Mouse (Mus musculus) ES-CJ7 (cell line): ENCODE results near the gene Gadd45b.
A peak's percentile ranks its signal among the peaks of the same experiment; 100 is the strongest.

Source experiments
- DNase-seq: peaks from one replicate; pipeline ENCODE4 v3.0.0; 2011; ENCODE audit warnings: low read depth, low spot score

The Gadd45b gene

DNA sequence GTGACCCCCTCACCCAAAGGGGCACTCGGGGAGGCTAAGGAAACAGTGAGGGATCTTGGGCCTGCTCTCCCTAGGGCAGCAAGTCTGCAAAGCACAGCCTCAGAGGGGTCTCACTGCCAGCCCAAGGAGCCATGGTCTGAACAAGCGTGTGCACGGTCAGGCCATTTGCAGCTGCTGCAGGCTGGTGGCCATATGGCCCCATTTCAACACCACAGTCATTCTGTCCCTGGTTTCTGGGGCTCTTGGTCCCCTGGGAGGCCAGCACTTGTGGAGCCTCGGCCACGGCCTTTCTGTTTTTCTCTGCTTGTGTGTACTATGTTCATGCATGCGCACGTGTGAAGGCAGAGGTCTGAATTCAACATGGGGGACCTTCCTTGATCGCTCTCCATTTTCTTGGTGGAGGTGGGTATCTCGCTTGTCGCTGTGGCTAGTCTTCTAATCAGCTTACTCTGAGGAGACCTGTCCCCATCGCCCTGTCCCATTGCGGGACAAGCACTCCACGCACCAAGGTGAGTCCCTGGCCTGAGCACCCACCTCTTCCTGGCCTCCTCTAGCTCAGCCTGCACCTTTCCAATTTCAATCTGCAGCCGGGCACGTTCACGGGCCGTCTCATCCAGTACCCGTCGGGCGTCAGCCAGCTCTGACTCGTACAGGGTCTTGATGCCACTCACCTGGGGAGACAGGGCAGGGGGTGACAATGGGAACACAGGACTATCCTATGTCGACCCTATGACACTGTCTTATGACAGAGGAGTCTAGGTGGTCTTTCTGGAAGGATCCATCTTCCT, 20.3 kb upstream of the Gadd45b start:
- DNase-seq: no peak

DNA sequence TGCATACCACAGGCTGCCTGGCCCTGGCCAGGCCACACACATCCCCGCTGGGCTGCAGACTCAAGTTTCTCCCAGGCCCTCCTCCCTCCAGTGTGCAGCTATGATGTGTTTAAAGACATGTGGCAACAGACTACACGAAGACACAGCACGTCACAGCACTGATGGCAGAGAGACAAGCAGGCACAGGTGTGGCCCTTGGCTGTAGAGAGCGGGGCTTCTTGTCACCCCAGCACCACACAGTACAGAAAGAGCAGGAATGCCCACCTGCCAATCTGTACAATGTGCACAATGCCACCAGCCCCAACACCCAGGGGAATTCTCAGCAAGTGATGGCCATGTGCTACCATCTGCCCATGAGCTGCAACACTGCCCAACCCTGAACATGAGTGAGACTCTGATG, 18.5 kb upstream of the Gadd45b start:
- DNase-seq: no peak

DNA sequence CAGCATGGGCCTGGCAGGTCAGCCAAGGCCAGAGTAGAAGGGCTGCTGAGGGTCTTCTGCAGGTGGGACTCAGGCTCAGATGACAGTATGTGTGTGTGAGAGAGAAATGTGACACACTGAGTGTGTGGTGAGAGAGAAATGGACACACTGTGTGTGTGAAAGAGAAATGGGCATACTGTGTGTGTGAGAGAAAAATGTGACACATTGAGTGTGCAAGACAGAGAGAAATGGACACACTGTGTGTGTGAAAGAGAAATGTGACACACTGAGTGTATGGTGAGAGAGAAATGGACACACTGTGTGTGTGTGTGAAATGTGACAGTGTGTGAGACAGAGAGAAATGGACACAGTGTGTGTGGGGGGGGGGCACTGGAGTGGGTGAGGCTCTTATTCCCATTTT, 18.0 kb upstream of the Gadd45b start:
- no peak for DNase-seq

DNA sequence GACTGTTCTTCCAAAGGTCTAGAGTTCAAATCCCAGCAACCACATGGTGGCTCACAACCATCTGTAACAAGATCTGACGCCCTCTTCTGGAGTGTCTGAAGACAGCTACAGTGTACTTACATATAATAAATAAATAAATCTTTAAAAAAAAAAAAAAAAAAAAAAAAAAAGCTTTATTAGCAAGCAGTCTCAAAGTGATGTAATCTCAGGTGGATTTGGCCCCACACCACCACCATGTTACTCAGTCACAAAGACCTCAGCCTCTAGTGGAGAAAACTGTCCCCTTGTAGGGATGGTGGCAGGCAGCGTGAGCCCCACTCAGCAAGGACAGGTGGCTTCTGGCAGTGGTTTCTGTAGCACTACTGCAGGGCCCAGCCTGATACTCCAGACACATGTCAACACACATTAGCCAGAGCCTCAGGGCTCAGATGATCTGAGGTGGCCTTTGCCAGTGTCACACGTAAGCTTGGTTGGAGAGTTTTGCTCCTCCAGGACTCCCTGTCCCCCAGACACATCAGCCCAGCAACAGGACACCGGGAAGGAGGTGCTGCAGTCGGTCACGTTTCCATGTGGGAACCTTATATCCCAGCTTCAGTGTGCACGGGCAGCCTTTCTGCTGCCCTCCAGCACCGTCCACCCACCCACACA, 16.4 kb upstream of the Gadd45b start:
- DNase-seq: no peak

DNA sequence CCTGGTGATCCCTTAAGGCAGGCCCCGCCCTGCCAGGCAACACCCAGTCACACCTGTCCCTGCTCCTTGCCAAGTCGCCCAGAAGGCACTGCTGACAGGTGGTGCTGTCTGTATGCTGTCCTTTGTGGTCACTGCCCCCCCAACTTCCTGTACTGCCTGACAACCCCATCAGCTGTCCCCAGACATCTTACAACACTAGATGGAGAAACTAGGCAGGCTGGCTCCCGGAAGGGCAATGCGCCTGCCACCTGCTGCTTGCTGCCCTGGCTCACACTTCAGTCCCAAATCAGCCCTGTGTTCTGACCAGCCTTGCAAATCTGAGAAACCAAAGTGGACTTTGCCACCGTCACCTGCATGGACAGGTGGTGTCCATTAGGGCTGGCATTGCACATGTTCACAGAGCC, 15.6 kb upstream of the Gadd45b start:
- no peak for DNase-seq

DNA sequence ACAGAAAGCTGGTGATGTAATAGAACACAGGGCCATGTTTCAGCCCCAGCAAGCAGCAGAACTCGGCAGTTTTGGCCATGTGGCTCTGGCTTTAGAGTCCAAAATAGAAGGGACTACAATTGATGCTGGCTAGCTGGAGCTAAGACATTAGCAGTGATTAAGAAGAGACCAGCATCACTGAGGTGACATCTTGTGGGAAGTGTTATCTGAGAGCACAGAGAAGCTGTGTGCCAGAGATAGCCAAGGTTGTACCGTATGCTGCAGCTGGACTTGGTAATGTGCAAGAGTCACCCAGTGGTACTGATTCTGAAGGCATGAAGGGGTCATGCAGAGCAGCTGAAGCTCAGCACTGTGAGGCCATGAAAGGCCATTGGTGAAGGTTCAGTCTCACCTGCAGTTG, 14.6 kb upstream of the Gadd45b start:
- no peak for DNase-seq

DNA sequence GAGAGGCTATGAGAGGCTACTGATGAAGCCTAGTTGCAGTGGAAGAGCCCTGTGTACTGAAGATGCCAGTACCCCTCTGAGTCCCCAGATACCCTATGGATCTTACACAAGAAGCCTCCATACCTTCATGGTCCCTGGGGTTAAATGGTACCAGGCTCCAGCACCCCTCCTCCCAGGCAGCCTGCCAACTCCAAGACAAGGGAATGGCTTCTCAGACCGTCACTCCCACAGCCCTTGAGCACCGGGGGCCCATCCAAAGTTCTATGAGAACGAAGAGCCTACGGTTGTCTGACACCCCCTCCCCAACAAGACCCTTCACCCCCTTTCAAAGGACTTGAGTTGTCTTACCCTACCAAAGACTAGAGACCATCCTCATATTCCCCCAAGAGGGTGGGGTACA, 14.1 kb upstream of the Gadd45b start:
- no peak for DNase-seq

DNA sequence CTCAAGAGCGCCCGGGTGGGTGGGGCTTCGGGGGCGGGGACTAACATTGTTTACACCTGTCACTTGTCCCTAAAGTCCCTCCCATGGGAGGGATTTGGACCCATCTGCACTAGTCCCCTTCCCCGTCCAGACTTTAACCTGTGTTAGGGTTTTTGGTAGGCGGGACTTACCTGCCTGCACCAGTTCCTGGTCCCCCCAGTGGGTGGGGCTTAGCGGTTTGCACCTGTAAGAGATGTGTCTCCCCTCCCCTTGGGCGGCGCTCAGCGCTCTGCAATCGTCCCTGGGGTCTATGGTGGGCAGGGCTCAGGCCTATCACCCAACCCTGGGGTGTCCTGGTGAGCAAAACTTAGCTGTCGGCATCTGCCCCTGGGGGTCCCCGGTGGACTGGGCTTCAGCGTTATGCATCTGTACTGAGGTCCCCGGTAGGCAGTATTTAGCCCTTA, 12.5 kb upstream of the Gadd45b start:
- DNase-seq: peak; percentile 92

DNA sequence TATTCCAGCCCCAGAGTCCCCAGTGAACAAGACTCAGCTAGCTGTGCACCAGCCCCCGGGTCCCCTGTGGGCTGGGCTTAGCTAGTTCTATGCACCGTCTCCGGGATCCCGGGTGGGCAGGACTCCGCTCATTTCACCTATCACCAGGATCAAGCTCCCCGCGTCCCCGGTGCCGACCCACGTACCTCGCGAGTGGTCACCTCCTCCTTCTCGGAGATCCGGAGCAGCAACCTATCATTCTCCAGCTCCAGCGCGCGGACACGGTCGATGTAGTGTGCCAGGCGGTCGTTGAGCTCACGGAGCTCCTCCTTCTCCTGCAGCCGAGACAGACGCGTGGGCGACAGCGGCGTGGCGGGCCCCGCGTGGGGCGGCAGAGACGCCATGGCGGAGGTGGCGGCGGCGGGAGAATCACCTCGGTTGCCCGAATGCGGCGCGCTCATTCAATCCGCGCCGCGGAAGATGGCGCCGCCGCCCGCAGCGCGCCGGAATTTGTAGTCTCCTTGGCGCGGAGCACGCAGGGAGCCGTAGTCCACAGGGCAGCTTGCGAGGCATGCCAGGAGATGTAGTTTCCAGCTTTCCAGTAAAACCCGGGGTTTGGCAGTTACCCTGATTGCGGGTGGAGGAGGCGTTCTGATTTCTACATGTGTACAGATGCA, 12.0 kb upstream of the Gadd45b start, which contains the start of gene Lmnb2:
Lmnb2 (minus strand) TSS at position 467 of the 656 bp plus-strand sequence.
- peak; percentile 73 for DNase-seq

DNA sequence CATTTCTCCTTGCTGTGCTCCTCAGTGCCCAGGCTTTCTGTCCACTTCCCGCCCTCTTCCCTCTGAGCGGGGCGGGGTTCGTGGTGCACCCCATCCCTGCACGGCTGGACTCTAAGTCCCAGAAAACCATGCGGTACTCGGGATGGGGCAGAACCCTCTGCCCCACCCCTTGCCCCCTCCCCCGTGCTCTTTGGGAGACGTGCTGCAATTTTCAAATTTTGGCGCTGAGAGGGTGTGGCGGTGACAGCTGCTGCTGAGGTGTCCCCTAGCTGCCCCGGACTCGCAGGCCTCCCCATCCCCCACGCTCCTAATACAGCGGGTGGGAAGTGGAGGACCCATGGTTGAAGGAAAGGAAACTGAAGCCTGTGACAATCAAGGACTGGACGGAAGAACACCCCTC, 8.0 kb upstream of the Gadd45b start:
- DNase-seq: no peak

DNA sequence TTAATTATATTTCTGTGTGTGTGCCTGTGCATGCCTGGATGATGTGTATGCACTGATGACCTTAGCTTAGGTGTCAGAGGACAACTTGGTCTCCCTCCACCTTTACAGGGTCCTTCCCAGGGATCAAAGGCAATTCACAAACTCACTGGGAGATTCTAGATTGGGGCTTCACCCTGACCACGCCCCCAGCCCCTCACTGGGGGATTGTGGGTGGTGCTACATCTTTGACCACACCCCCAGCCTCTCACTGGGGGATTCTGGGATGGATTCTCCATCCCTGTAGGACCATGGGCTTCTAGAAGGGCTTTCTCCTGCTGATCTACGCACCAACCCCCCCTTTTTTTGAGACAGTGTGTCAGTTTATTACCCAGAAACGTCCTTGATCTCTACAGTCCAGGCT, 4.4 kb upstream of the Gadd45b start:
- DNase-seq: peak; percentile 75

DNA sequence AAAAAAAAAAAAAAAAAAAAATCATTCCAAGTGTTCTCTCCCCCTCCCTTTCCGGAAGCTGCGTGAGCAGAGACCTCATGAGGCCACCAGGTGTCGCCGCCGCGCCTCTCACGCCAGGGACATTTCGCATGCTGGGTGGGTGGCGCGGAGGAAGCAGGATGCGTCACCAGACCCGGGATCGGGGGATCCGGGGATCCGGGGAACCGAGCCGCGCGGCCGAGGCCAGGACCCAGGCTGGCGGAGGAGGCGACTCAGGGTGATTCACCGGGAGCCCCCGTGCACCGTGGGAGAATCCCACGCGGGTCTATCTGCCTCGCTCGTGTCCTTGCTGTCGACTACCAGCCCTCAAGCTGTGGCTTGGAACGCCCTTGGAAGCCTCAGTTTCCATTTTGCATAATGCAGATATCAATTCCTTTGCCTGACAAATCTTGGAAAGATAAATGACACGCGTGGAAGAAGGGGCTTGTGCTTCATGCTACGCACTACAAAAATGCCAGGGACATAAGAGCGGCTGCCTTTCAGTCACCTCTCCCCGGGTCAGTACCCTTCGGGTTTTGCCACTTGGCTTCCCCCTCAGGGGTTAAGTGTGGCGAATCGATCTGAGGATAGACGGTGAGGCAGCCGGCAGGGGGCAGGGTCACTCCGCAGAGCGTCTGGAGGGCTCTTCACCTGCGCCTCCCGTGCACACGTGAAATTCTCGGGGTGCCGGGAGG, 1.1 kb upstream of the Gadd45b start:
- DNase-seq: peak; percentile 92

DNA sequence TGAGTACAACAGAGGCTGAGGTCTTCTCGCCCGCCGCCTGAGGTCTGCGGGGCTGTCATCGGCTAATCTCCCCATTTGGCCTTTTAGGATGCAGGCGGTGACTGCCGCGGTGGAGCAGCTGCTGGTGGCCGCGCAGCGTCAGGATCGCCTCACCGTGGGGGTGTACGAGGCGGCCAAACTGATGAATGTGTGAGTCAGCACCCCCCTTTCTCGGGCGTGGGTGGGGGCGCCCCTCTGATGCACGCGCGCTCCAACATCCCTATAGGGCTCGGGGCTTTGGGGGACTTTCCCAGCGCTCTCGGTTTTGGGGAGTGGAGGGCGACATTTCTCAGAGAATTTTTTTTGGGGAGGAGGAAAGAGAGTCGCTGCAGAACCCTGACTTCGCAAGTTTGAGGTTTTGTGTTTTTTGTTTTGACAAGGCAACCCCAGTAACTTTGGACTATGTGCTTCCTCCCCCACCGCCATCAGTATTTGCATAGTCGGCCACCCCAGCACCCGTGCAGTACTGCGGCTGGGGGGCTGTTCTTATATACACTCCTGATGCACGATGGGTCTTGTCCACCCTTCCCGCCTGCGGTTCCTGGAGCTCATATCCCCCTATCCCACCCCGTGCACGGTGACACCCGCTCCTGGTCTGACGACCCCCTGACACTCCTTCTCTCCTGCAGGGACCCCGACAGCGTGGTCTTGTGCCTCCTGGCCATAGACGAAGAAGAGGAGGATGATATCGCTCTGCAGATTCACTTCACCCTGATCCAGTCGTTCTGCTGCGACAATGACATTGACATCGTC, 684 bp downstream of the Gadd45b start:
- no peak for DNase-seq

DNA sequence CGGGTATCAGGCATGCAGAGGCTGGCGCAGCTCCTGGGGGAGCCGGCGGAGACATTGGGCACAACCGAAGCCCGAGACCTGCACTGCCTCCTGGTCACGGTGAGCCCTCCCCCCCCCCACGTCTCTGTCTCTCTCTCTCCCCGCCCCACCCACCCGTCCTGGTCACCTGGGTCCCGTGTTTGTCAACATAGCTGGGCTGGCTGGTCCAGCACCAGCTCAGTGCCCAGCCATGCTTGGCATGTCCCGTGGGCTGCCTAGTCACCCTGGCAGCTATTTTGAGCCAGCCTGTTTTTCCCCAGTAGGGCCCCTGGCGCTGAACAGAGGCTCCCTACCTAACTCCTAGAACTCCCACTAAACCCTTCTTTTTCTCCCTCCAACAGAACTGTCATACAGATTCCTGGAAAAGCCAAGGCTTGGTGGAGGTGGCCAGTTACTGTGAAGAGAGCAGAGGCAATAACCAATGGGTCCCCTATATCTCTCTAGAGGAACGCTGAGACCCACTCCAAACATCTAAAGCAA, 1.3 kb downstream of the Gadd45b start:
- DNase-seq: no peak

DNA sequence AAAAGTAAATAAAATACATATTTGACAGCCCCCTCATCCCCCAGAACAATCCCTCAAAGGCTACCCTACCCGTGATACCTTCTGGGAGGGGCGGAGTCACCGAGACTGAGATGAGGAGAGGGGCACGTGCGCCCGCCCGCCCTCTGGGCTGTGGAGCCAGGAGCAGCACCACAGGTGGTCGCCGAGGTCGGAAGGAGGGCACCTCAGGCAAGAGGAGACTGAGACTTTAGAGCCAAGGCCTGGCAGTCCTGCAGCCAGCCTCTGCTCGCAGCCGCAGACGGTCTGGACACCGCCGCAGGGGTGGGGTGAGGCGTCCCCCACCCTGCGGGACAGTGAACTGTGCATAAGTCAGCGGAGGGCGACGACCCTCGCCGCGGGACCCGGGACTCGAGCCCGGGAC, 1.8 kb downstream of the Gadd45b start:
- DNase-seq: peak; percentile 74

DNA sequence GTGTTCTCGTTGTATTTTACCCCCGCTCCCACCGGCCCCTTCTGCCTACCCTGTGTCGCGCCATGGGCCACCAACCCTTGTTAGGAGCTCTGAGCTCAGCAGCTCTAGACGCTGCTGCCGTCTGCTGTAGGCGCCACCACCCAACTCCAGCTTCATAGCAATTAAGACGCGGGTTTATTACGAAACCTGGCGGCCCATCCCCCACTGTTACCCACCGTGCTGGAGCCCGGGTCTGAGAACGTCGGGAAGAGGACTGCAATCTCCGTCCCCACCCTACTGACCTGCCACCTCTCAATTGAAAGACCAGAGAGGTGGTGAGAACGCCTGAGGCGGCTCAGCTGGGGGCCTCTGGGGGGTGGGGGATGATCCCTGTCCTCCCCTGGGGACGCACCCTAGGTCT, 2.3 kb downstream of the Gadd45b start:
- peak; percentile 78 for DNase-seq

DNA sequence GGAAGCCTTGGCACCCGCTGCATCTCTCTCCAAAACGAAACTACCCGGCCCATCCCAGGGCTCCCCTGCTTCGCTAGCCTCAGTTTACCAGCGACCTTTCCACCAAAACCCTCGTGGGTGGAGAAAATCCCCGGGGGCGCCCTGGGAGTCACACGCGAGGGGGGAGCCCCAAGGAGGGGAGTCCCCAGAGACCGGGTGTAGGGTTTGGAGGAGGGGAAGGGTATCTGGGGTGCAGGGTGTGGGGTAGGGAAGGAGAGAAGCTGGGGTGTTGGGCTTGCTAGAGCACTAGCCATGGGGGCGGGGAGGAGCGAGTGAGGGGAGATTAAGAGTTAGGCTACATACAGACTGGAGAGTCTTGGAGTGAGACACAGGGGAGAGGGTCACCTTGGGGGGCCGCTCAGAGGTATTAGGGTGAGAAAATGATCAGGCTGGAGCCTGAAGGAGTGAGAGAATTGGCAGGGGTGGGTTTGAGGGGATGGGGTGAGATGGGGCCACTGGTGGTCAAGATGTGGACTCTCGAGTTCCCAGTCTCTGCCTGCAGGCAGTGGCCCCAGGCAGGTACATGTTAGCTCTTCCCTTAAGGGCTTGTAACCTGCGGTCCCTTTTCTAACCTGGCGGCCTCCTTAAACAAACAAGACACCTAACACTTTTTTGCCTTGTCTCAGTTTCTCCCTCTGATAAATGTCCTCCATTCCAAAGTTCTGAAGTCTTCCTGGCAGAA, 3.0 kb downstream of the Gadd45b start:
- DNase-seq: no peak

DNA sequence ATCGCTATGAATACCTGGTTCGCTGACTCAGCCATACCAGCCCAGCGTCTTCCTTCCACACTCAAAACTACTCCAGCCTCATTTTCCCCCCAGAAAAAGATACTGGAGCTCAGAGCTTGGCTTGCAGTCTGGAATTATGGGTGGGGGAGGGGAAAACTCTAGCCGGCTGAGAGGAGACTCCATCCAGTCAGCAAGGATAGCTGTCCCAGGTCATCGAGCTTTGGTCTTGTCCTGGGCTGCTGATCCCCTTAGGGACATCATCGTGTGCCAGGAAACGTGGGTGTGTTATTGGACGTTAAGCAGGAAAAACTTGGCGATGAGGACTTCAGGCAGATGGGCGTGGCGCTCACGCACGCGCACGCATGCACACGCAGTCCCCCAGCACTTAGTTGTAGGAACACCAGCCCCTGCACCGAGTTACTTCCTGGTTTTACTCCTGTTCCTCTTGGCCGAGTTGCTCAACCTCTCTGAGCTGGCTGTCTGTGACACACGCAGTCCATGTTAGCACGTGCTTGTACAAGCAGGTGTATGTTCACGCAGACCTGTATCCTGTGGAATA, 3.6 kb downstream of the Gadd45b start:
- peak; percentile 58 for DNase-seq

DNA sequence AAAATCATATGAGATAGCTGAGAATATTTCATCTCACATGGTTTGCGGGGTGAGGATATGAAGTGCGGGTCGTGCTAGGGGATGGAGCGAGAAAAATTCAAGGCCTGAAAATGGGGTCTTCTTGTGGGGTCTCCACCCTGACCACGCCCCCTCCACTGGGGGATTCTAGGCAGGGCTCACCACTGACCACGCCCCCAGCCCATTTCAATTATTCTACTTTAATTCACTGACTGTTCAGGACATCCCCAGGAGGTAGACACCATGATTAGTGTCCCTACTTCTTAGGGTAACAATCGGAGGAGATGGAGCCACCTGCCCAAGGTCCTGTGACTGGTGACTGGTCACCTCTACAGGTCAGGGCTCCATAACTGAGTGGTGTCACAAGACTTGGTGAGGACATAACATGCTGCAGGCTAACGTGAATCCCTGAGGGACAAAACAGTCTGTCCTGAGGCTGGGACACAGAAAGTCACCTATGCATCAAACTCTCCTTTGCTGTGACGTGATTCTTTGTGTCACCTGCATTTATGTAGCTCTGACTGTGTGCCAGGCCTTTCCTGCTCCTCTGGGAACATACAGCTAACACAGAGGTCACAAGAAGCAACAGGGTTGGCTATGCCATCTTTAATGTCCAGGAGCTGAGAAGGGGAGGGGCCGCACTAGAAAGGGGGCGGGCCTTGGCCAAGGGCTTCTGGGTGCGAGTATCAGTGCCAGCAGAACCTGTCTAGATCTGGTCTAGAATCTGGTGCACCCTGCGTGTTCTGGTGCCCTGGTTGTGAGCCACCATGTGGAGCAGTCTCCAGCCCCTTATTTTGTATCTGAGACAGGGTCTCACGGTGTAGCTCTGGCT, 4.5 kb downstream of the Gadd45b start:
- DNase-seq: no peak
